Mouse (Mus musculus) lung, adult 2 months (tissue): ENCODE results near the gene Dop1b. TPM values are rescaled to one million over a fixed set of nuclear protein-coding genes. Genes with fewer than 3 reads are reported as not detected.
"Not testable (repeated sequence)": the region's sequence is repeated elsewhere in the genome, so short reads cannot be mapped to it uniquely, and the experiment has no call there.

Experiments
- DNase-seq: peaks from one replicate; pipeline ENCODE4 v3.0.0; 2022
- H3K4me1 ChIP-seq: fragments of 200-500 bp; 2 replicates; pipeline ENCODE4 v1.6.1; 2011; ENCODE audit warnings: low read length; ENCODE audit not compliant: control insufficient read depth, insufficient read depth
- H3K4me3 ChIP-seq: fragments of 200-500 bp; replicated peaks from 2 replicates; pipeline ENCODE3; 2011; ENCODE audit warnings: low read depth, mild to moderate bottlenecking, control low read depth, low read length; ENCODE audit errors: extremely low read depth
- CTCF ChIP-seq: fragments of 200-500 bp; IDR thresholded peaks from 2 replicates; pipeline ENCODE4 v1.5.1; 2011; ENCODE audit warnings: mild to moderate bottlenecking, low read length, control low read depth; ENCODE audit not compliant: insufficient read depth
- POLR2A ChIP-seq: fragments of 200-500 bp; IDR thresholded peaks from 2 replicates; pipeline ENCODE4 v1.6.1; 2011; ENCODE audit warnings: low read depth, mild to moderate bottlenecking, control low read depth, low read length, borderline replicate concordance; ENCODE audit errors: extremely low read depth
- WGBS: fragments of 180-500 bp; shearing (Covaris S2); methylation state at CpG from one replicate; pipeline ENCODE4 v1.1.7; 2018; 5-methylcytosine and 5-hydroxymethylcytosine counted together
- polyA plus RNA-seq: library from polyadenylated mRNA; depleted of rRNA; stranded (reverse); fragments of >200 nt; gene quantifications from 2 replicates; pipeline ENCODE4 v1.2.3, GENCODE M21; 2012

Dop1b gene
- polyA plus RNA-seq, 1 experiment: 61.2 TPM

GRCm38 (mm10) chr16:93682689-93683507 lies 28.8 kb upstream of the Dop1b start, which contains the start of gene Cbr3:
TSS of gene Cbr3 (plus strand) at chr16:93683215.
- H3K4me1 ChIP-seq: peaks cover 2% of the 10 kb centered on the region; the same call in 1 of the 2 replicates
- under 1% methylated on average over 63 of the region's 63 CpGs for WGBS
- peak within 1 kb of the TSS; percentile 92 for H3K4me3 ChIP-seq
- peak; percentile 72 for DNase-seq
- peak; percentile 54; the same call in 1 of the 2 replicates for TF ChIP-seq POLR2A
- TF ChIP-seq CTCF: peak; percentile 46; the same call in 1 of the 2 replicates

GRCm38 (mm10) chr16:93683508-93684236 lies 28.0 kb upstream of the Dop1b start:
- under 1% methylated on average over 53 of the region's 53 CpGs for whole genome bisulfite sequencing
- peak; percentile 44 for DNase-seq
- peak overlapping the region; percentile 92 for H3K4me3 ChIP-seq

GRCm38 (mm10) chr16:93684441-93684840 lies 27.3 kb upstream of the Dop1b start:
- DNase-seq: no peak
- TF ChIP-seq CTCF (no peak), POLR2A (no peak)
- H3K4me1 ChIP-seq: peaks cover 2% of the 10 kb centered on the region; the same call in 1 of the 2 replicates
- H3K4me3 ChIP-seq: peak overlapping the region; percentile 14
- WGBS: 50% methylated on average over 7 of the region's 7 CpGs

More at GRCm38 (mm10) chr16:93683508-93684236, 28.0 kb upstream of the Dop1b start:
- no peak for TF ChIP-seq POLR2A
- no peak for TF ChIP-seq CTCF
- H3K4me1 ChIP-seq: peaks cover 2% of the 10 kb centered on the region; the same call in 1 of the 2 replicates

GRCm38 (mm10) chr16:93685783-93686182 lies 25.9 kb upstream of the Dop1b start:
- DNase-seq, H3K4me3 ChIP-seq, H3K4me1 ChIP-seq: not testable (repeated sequence)
- WGBS: 92% methylated on average over 3 of the region's 3 CpGs

- no peak for DNase-seq
- peaks cover 7% of the 10 kb centered on the region for H3K4me1 ChIP-seq
- H3K4me3 ChIP-seq: no peak overlapping the region
- WGBS: 72% methylated on average over 5 of the region's 7 CpGs
- TF ChIP-seq CTCF: no peak
- no peak for TF ChIP-seq POLR2A
Observed at GRCm38 (mm10) chr16:93686421-93686820, 25.3 kb upstream of the Dop1b start.

GRCm38 (mm10) chr16:93686945-93687344 lies 24.8 kb upstream of the Dop1b start:
- peak; percentile 15 for DNase-seq
- no peak for TF ChIP-seq POLR2A
- peak; percentile 13; the same call in 1 of the 2 replicates for TF ChIP-seq CTCF
- WGBS: 32% methylated on average over 5 of the region's 5 CpGs
- H3K4me3 ChIP-seq: peak overlapping the region; percentile 58
- peaks cover 7% of the 10 kb centered on the region for H3K4me1 ChIP-seq

- 55% methylated on average over 6 of the region's 6 CpGs for WGBS
- no peak for TF ChIP-seq POLR2A
- TF ChIP-seq CTCF: no peak
- peaks cover 7% of the 10 kb centered on the region for H3K4me1 ChIP-seq
Observed at GRCm38 (mm10) chr16:93691206-93691841, 20.4 kb upstream of the Dop1b start.

GRCm38 (mm10) chr16:93692744-93693143 lies 19.0 kb upstream of the Dop1b start:
- WGBS: 70% methylated on average over 2 of the region's 2 CpGs
- H3K4me1 ChIP-seq: peaks cover 5% of the 10 kb centered on the region
- TF ChIP-seq CTCF (no peak), POLR2A (no peak)
- DNase-seq: no peak
- H3K4me3 ChIP-seq: no peak overlapping the region

More at GRCm38 (mm10) chr16:93691206-93691841, 20.4 kb upstream of the Dop1b start:
- no peak overlapping the region for H3K4me3 ChIP-seq
- no peak for DNase-seq

GRCm38 (mm10) chr16:93707116-93707515 lies 4.6 kb upstream of the Dop1b start:
- H3K4me1 ChIP-seq: no peaks in the 10 kb centered on the region
- 89% methylated on average over 7 of the region's 7 CpGs for WGBS
- DNase-seq: no peak
- H3K4me3 ChIP-seq: no peak overlapping the region
- TF ChIP-seq POLR2A (no peak), CTCF (no peak)

GRCm38 (mm10) chr16:93709217-93709616 lies 2.5 kb upstream of the Dop1b start:
- 89% methylated on average over 1 of the region's 1 CpGs for WGBS

More at GRCm38 (mm10) chr16:93709217-93709616, 2.5 kb upstream of the Dop1b start:
- no peak for TF ChIP-seq POLR2A
- TF ChIP-seq CTCF: no peak
- DNase-seq: no peak
- peaks cover 10% of the 10 kb centered on the region; the same call in 1 of the 2 replicates for H3K4me1 ChIP-seq
- no peak overlapping the region for H3K4me3 ChIP-seq
